Mouse (Mus musculus): ENCODE results near the gene Gm8879.
"Not testable (repeated sequence)": the region's sequence is repeated elsewhere in the genome, so short reads cannot be mapped to it uniquely, and the experiment has no call there.

The Gm8879 gene

GRCm38 (mm10) chr5:11127334-11127733 lies at the start of gene Gm8879:
Gene Gm8879 (plus strand): TSS chr5:11127634.
- not testable (repeated sequence) for DNase-seq (ENCODE audit: low spot score)

- peak; percentile 2 for DNase-seq (ENCODE audit: low spot score)
These were observed 10.6 kb downstream of the Gm8879 start for GRCm38 (mm10) chr5:11138031-11138430.
